Mouse (Mus musculus) lung, embryonic 14.5 days (tissue): ENCODE data around the gene Golga2. TPM values are rescaled to one million over a fixed set of nuclear protein-coding genes. Genes with fewer than 3 reads are reported as not detected.

Experiments
- ATAC-seq: fragments of 200-750 bp; cut with Nextera tagmentation; 2 replicates; pipeline ENCODE4 v1.8.0; 2017; ENCODE audit warnings: mild to moderate bottlenecking, moderate TSS enrichment, moderate library complexity; ENCODE audit not compliant: insufficient read depth
- DNase-seq: peaks from one replicate; pipeline ENCODE4 v3.0.0-alpha.2; 2015
- H3K27ac ChIP-seq: fragments of 300-500 bp; sonication (generic); 2 replicates; pipeline ENCODE4 v1.5.1; 2014; ENCODE audit warnings: low read depth, mild to moderate bottlenecking, moderate library complexity
- H3K27me3 ChIP-seq: fragments of 300-500 bp; sonication (generic); 2 replicates; pipeline ENCODE4 v1.6.1; 2014; ENCODE audit warnings: low read length, control low read depth; ENCODE audit not compliant: insufficient read depth
- H3K36me3 ChIP-seq: fragments of 300-500 bp; sonication (generic); 2 replicates; pipeline ENCODE4 v1.6.1; 2014; ENCODE audit warnings: control low read depth; ENCODE audit not compliant: insufficient read depth
- H3K4me1 ChIP-seq: fragments of 300-500 bp; sonication (generic); 2 replicates; pipeline ENCODE4 v1.6.1; 2014; ENCODE audit warnings: antibody characterized with exemption, control low read depth; ENCODE audit not compliant: insufficient read depth
- H3K4me2 ChIP-seq: fragments of 300-500 bp; sonication (generic); 2 replicates; pipeline ENCODE4 v1.6.1; 2014; ENCODE audit warnings: mild to moderate bottlenecking
- H3K4me3 ChIP-seq: fragments of 300-500 bp; sonication (generic); 2 replicates; pipeline ENCODE4 v1.5.1; 2014; ENCODE audit warnings: low read depth, low read length
- H3K9ac ChIP-seq: fragments of 300-500 bp; sonication (generic); 2 replicates; pipeline ENCODE4 v1.6.1; 2014
- H3K9me3 ChIP-seq: fragments of 300-500 bp; sonication (generic); 2 replicates; pipeline ENCODE4 v1.6.1; 2016; ENCODE audit warnings: low read depth, low read length, control low read depth
- CTCF ChIP-seq: IDR thresholded peaks from 2 replicates; pipeline ENCODE4 v1.5.1; 2016; ENCODE audit warnings: antibody characterized with exemption, low read depth
- WGBS: fragments of 180-500 bp; shearing (Covaris S2); extraction: QIAGEN DNeasy Blood & Tissue Kit; methylation state at CpG from one replicate; pipeline ENCODE4 v1.1.7; 2014; 5-methylcytosine and 5-hydroxymethylcytosine counted together
- polyA plus RNA-seq: library from polyadenylated mRNA; unstranded; fragments of >200 nt; fragmentation: Nextera tagmentation; extraction: Ambion mirVana; gene quantifications from 2 replicates; pipeline ENCODE4 v1.2.1, GENCODE M21; 2014

The Golga2 gene
- polyA plus RNA-seq, 1 experiment from 2014 or later, result 24.0 TPM

DNA sequence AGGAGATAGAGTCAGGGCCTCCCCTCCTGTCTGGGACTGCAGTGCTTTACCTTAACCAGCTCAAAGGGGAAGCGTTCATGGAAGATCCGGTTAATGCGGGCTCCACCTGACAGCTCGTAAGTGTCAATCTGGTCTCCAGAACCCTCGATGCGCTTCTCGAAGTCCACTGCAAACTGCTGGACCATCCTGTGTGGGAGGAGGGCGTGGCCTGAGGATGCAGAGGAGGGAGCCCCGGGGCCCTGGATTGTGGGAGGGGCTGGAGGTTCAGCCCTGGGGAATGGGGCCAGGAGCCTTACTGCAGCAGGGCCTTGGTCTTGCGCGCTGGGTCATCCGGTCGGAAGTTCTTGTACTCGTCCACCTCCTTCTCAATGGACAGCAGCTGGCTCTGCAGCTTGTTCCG lies 48.7 kb downstream of the Golga2 start:
- no peak overlapping the region for H3K4me3 ChIP-seq
- WGBS, result 53% methylated on average over 15 of the region's 15 CpGs
- H3K27me3 ChIP-seq, result no peaks in the 10 kb centered on the region
- no peaks in the 10 kb centered on the region for H3K4me1 ChIP-seq
- no peak for DNase-seq
- H3K36me3 ChIP-seq, result peaks cover 8% of the 10 kb centered on the region; the same call in 1 of the 2 replicates
- no peak overlapping the region for H3K4me2 ChIP-seq
- no peak for ATAC-seq
- TF ChIP-seq CTCF, result no peak
- no peaks in the 10 kb centered on the region for H3K9me3 ChIP-seq
- no peak overlapping the region for H3K9ac ChIP-seq
- no peak overlapping the region for H3K27ac ChIP-seq

DNA sequence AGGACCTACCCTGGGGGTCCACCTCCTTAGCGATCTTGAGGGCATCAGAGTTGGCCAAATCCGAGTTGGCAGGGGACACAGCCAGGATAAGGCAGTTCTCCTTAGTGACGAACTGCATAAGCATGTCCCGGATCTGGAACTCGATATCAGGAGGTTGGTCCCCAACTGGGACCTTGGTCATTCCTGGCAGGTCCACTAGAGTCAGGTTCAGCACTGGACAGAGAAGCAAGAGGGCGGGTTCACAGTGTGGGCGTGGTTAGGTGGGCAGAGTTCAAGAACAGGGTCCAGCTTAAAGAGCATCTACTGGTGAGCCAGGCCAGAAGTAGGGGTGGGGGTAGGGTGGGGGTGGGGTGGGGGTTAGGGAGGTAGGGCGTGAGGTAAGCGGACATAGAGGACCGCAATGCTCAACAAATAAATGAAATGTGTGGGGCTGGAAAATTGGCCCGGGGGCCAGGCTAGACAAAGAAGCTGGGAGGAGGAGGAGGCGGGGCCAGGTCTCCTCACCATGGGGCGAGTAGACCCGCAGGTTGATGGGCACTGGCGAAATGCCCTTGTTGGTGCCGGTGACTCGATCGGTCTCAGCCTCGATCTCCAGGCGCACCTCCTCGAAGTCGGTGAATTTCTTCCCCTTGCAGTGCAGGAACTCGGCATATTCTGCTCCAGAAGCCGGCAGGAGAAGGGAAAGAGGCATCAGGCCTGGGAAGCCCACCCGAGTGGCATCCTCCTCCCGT lies 52.9 kb downstream of the Golga2 start:
- Histone ChIP-seq H3K9me3 (no peaks in the 10 kb centered on the region), H3K9ac (no peak overlapping the region), H3K4me1 (no peaks in the 10 kb centered on the region), H3K4me3 (no peak overlapping the region), H3K27me3 (no peaks in the 10 kb centered on the region), H3K4me2 (no peak overlapping the region), H3K27ac (no peak overlapping the region), H3K36me3 (peaks cover 3% of the 10 kb centered on the region; the same call in 1 of the 2 replicates)
- 46% methylated on average over 26 of the region's 26 CpGs for WGBS
- no peak for ATAC-seq
- no peak for DNase-seq
- no peak for TF ChIP-seq CTCF

DNA sequence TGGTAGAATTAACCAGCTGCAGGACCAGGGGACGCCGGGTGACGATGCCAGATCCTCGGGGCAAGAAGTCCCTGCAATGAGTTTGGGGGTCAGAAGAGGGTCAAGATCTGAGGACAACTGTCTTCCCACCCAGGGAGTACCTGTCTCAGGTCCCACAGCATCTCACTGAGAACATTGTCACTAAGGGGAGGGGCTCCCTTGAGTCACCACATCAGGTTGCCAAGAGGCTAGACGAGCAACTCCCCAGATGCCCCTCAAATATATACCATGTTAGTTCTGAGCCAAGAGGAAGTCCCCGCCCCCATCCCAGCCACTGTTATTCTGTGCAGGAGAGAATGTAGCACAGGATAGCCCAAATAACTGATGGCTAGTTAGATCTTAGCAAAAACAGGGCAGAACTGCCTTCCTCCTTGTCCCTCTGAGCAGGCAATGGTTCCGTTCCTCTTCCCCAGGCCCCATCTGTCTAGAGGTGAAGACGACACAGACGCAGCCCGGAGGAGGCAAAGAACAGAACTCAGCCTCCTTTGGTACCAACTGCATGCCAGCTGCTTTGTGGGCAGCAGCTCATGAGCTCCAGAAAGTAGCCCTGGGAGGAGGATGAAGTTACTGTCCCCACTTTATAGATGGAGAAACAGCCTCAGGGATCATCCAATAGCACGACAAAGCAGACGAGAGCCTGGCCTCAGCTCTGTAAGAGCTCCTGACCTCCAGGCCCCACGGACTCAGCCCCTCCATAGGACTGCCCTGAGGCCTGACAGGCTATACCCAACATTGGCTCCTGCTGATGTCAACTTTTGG lies 53.9 kb downstream of the Golga2 start:
- no peak for ATAC-seq
- H3K36me3 ChIP-seq, result peaks cover 3% of the 10 kb centered on the region; the same call in 1 of the 2 replicates
- no peaks in the 10 kb centered on the region for H3K27me3 ChIP-seq
- H3K9ac ChIP-seq, result no peak overlapping the region; the same call in 1 of the 2 replicates
- H3K9me3 ChIP-seq, result no peaks in the 10 kb centered on the region
- no peak for TF ChIP-seq CTCF
- H3K27ac ChIP-seq, result no peak overlapping the region
- no peak overlapping the region for H3K4me3 ChIP-seq
- DNase-seq, result no peak
- no peaks in the 10 kb centered on the region for H3K4me1 ChIP-seq
- no peak overlapping the region for H3K4me2 ChIP-seq
- 78% methylated on average over 13 of the region's 13 CpGs for WGBS

DNA sequence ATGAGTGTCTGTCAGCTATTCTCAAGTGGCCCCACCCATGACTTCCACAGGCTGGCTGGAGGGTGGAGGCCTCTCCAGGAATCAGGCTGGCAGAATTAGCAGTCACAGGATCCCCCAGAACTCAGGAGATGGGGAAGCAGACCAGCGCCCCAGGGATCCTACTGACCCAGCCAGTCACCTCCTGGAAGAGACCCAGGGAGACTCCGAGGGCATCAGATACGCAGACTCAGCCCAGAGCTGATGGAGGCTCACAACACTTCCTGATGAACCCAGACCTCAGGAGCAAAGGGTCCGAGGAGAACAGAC lies 54.4 kb downstream of the Golga2 start:
- Histone ChIP-seq H3K27me3 (no peaks in the 10 kb centered on the region), H3K9ac (no peak overlapping the region; the same call in 1 of the 2 replicates), H3K36me3 (peaks cover 3% of the 10 kb centered on the region; the same call in 1 of the 2 replicates), H3K9me3 (no peaks in the 10 kb centered on the region), H3K4me2 (no peak overlapping the region), H3K27ac (no peak overlapping the region), H3K4me1 (no peaks in the 10 kb centered on the region), H3K4me3 (no peak overlapping the region)
- ATAC-seq, result no peak
- DNase-seq, result no peak
- TF ChIP-seq CTCF, result no peak
- WGBS, result 77% methylated on average over 4 of the region's 4 CpGs

DNA sequence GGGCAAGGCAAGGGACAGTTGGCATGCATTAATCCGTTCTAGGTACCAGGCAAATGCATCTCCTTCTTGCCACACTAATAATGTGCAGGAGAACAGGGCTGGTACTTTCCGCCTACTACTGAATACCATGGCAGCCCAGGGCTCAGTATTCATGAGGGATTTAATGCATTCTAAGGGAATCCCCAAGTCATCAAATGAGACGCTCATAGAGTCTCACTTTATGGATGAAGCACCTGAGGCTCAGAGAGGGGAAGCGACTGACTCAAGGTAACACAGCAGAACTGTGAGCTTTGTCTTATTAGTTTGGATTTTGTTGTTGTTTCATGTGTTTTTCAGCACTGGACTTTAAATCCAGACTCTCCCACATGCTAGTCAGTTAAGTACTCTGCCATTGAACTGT lies 54.9 kb downstream of the Golga2 start:
- no peak for TF ChIP-seq CTCF
- Histone ChIP-seq H3K27me3 (no peaks in the 10 kb centered on the region), H3K4me2 (no peak overlapping the region), H3K27ac (no peak overlapping the region), H3K36me3 (peaks cover 3% of the 10 kb centered on the region; the same call in 1 of the 2 replicates), H3K9me3 (no peaks in the 10 kb centered on the region), H3K4me1 (no peaks in the 10 kb centered on the region), H3K4me3 (no peak overlapping the region), H3K9ac (no peak overlapping the region)
- ATAC-seq (no peak), DNase-seq (no peak)
- WGBS, result 91% methylated on average over 4 of the region's 4 CpGs

DNA sequence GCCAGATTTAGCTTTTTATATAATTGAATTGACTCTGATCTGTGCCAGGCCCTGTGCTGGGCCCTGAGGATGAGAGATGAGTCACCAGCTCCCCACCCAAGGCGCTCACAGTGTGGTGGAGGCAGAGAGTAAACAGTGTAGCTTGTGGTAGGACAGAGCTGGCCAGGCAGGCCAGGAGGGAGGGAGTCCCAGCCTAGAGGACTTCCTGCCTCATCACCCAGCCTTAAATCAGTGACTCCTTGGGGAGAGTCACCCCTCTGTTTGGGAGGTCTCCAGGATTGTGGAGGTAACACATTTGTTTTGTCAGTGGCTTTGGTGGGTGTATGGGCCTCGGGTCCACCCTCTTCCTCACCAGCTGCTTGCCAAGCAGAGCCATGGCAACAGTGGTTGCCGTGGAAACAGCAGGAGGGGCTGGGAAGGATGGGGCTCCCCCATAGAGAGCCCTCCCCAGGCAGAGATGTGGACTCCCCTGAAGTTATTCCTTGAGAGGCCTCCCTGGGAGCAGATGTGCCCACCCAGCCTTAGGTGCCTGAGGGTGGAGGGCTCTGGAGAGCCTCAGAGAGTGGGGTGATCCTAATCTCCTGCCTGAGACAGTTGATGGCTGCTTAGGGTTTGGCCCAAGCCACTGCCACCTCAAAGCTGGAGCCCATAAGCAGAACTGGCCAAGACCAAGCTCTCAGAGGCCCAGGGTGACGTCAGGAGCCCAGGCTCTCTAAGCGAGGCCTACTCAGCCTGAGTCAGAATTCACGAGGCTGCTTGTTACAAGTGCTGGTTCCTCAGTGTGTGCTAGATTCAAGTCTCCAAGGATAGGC lies 55.6 kb downstream of the Golga2 start:
- DNase-seq (no peak), ATAC-seq (no peak)
- Histone ChIP-seq H3K9ac (no peak overlapping the region; the same call in 1 of the 2 replicates), H3K36me3 (0 out of 2 replicates have a peak, but pooled peaks cover 3% of the 10 kb centered on the region), H3K4me3 (no peak overlapping the region), H3K9me3 (no peaks in the 10 kb centered on the region), H3K27ac (no peak overlapping the region), H3K27me3 (no peaks in the 10 kb centered on the region), H3K4me1 (no peaks in the 10 kb centered on the region), H3K4me2 (no peak overlapping the region)
- no peak for TF ChIP-seq CTCF
- WGBS, result 66% methylated on average over 6 of the region's 6 CpGs

DNA sequence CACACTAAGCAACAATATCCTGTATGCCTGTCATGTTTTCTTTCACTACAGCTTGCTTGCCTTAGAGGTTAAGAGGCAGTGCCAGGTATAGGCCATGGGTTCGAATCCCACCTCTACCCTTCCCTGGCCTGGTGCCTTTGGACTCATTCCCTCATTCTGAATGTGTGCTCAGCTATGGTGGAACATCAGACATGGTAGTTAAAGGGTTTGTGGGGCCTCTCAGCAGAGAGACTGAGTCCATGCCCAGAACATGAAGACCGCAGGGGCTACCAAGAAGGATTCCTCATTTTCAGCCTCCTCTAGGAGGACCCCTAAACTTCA lies 56.1 kb downstream of the Golga2 start:
- H3K9me3 ChIP-seq, result no peaks in the 10 kb centered on the region
- H3K27me3 ChIP-seq, result no peaks in the 10 kb centered on the region
- 92% methylated on average over 2 of the region's 2 CpGs for WGBS
- no peak for ATAC-seq
- no peak for DNase-seq
- H3K4me2 ChIP-seq, result no peak overlapping the region
- H3K27ac ChIP-seq, result no peak overlapping the region
- 0 out of 2 replicates have a peak, but pooled peaks cover 3% of the 10 kb centered on the region for H3K36me3 ChIP-seq
- H3K4me1 ChIP-seq, result no peaks in the 10 kb centered on the region
- no peak overlapping the region for H3K9ac ChIP-seq
- H3K4me3 ChIP-seq, result no peak overlapping the region
- no peak for TF ChIP-seq CTCF
